Mouse (Mus musculus) ES-Bruce4 (cell line): ENCODE measurements around the gene Ctsa.

Experiments used
- CTCF ChIP-seq: IDR thresholded peaks from one replicate; pipeline ENCODE4 v1.8.1; 2011; ENCODE audit warnings: low read depth, low read length
- EP300 ChIP-seq: IDR thresholded peaks from 2 replicates; pipeline ENCODE4 v1.6.1; 2011; ENCODE audit warnings: low read depth, low read length; ENCODE audit not compliant: insufficient read depth
- POLR2A ChIP-seq: IDR thresholded peaks from one replicate; pipeline ENCODE4 v1.8.1; 2011; ENCODE audit warnings: low read length; ENCODE audit not compliant: insufficient read depth

- TF ChIP-seq EP300 (peak; percentile 92), CTCF (peak; percentile 36), POLR2A (no peak)
Measured at GRCm38 (mm10) chr2:164817703-164818102, 15.0 kb upstream of the Ctsa start.
